Mouse (Mus musculus) adrenal gland, adult 8-10 months (tissue): ENCODE data around the gene G3bp1. TPM values are rescaled to one million over a fixed set of nuclear protein-coding genes. Genes with fewer than 3 reads are reported as not detected.
A peak's percentile ranks its signal among the peaks of the same experiment; 100 is the strongest.

Source experiments
- DNase-seq: peaks from one replicate; pipeline ENCODE4 v3.0.0; 2022
- total RNA-seq, 4 experiments: library from RNA; stranded (reverse); gene quantifications; 2 replicates each; pipeline ENCODE4 v1.2.4; 2022

The G3bp1 gene
- total RNA-seq, 4 experiments from 2014 or later: 49.8 to 58.6 (median 57.0) TPM

DNA sequence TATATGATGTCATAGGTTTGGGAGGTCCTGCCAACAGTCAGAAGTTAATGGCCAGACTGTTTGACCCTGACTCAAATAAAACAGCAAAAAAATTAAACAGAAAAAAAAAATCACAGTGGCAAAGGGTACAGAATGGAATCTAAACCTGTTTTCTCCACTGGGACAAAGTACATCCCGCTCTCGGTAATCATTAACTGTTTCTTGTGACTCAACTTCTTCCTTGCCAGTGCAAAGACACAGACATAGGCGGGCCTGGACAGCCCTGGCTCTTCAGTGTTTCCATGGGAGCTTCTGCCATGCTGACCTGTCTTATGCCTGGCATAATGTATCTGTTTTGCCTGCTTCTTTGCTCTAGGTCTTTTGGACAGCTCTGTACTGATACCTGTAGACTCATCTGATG is 4.3 kb upstream of the G3bp1 start:
- no peak for DNase-seq

- DNase-seq: no peak
Observed at GRCm38 (mm10) chr11:55468012-55468411, 1.5 kb upstream of the G3bp1 start.

DNA sequence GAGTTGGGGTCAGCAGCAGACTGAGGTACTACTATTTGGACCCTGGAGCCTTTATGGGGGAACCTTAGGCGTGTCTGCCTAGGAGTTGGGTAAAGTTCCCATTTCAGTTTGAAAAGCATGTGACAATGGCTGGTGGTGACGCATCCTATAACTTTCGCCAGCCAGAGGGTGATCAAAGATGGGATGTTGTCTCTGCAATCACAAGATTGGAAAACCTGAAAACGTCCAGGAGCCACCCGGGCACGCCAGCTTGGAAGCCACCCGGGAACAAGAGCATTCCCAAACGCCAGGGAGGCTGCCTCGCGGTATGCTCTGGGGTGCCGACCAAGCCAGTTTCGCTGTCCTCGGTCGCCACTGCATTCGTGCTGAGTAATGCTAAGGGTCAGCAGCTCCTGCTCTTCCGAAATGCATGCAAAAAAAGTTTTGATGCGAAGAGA is 856 bp upstream of the G3bp1 start:
- no peak for DNase-seq

DNA sequence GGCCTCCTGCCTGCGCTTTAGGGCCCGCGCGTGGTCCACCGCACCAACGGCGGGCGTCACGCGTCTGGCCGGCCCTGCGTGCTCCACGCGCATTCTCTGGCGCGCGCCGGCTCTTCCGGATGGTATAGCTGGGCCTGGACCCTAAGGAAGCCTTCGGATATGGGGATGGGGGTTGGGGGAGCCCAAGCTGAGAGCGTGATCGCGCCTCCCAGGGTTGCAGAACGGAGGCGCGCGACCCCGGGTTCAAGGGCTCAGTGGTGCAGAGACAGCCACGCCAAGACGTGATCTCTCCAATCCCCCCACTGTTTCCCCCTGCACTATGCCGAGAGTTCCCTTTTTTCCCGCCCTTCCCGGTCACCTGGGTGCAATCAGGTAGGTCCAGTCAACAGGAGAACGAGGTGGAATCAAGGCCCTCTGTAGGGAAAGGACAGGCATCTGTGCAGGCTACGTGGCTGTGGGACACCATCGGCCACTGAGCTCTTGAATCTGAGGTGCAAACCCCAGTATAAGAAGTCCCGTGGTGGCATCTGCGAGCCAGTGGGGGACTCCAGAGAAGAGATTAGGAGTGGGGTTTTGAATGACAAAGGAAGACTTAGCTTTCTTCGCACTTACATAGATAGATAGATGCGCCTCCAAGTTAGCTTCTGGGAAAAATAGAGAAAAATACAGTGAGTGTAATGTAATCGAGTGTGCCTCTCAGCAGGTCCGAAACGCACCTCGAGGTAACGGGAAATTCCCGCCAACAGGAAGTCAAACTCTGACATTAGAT is 622 bp downstream of the G3bp1 start:
- no peak for DNase-seq

GRCm38 (mm10) chr11:55470761-55471160 is 1.3 kb downstream of the G3bp1 start:
- DNase-seq: no peak

DNA sequence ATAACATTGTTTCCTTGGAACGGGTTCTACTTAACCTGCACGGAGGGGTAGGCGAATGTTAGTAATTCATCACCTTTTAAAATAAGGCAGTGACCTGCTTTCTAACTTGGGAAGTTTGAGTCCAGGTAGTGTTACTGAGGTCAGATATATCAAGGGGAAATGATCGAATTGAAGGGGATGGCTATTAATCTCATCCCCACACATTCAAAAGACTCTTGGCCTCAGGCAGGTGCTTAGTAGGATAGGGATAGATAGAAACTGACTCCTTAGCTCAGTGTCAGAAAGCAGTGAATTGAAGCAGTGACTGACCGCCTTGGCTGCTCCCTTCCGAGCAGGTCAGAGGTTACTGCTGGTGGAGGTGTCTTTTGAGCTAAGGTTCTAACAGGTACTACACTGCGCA is 2.0 kb downstream of the G3bp1 start:
- no peak for DNase-seq

GRCm38 (mm10) chr11:55473219-55473618 is 3.7 kb downstream of the G3bp1 start:
- no peak for DNase-seq

DNA sequence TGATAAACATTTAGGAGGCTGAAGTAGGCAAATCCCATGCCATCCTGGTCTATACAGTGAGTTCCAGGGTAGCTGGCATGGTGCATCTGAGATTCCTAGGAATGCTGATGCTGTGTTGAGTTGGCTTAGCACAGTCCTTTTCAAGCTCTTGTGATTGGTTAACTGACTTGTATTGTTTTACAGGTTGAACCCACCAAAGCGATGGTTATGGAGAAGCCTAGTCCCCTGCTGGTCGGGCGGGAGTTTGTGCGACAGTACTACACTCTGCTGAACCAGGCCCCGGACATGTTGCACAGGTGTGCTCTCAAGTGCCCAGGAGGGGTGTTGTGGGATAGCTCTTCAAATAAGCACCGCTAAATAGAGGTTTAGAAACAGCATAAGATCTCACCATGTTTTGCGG is 16.0 kb downstream of the G3bp1 start:
- DNase-seq: no peak

DNA sequence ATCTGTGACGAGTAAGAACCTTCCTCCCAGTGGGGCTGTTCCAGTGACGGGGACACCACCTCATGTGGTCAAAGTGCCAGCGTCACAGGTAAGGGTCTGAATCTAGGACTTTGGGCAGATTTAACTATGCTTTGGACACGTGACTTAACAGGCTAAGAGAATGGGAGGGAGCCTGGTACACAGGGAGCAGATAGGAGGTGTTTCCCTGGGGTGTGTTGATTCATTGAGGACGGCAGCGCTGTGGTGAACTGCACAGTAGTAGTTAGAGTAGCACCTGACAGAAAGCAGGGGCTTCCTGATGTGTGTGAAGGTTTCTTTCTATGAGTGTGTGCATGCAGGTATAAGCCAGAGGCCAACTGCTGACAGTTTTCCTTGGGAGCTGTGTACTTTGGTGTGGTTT is 26.7 kb downstream of the G3bp1 start:
- DNase-seq: no peak

- DNase-seq: peak; percentile 33
Observed at GRCm38 (mm10) chr11:55497885-55498284, 28.4 kb downstream of the G3bp1 start.

- no peak for DNase-seq
Observed at GRCm38 (mm10) chr11:55501955-55502531, 32.6 kb downstream of the G3bp1 start.

DNA sequence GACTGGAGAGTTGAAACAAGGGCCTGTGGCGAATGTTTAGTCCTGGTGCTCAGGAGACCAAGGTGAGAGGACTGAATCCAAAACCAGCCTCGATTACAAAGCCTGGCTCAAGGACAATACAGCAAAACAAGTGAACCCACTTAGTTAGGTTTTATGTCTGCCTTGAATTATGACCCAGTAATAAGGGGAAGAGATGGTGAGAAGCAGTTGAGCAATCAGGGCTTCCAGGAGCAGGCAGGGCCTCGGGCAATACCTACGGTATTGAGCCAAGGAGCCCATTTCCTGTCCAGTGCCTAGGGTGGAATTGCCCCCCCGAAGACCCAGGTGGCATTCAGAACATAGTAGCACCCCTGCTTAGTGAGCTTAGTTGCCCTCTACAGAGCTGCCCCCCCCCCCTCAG is 33.4 kb downstream of the G3bp1 start:
- DNase-seq: no peak

DNA sequence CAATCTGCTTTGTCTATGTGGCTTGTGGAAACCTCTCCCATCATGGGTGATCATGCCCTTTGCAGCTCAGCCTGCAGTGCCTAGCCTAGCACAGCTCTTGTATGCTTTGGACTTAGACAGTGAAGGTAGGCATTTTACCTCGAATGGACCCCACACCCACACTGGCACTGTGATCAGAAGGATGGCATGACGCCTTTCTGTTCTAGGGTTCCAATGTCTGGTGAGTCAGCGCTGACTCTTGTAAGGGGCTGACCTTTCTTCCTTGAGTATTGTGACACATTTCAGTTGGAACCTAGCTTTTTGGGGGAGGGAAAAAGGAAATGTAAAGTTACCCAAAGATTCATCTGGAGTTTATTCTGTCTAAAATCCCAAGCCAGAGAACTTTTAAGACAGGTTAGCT is 36.0 kb downstream of the G3bp1 start:
- peak; percentile 25 for DNase-seq

DNA sequence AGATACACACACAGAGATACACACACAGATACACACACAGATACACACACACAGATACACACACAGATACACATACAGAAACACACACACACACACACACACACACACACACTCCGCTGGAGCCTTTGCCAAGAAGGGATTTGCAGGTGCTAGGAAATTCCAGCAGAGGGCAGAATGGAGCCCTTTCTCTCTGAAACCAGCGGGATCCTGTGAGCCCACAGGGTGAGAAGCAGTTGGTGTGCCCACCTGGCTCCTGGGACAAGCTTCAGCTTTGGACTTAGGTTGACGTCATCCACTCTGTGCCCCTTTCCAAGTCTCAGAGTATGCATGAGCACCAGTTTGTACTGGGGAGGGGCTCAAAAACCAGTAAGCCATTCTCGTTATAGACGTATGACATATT is 41.9 kb downstream of the G3bp1 start:
- DNase-seq: no peak

DNA sequence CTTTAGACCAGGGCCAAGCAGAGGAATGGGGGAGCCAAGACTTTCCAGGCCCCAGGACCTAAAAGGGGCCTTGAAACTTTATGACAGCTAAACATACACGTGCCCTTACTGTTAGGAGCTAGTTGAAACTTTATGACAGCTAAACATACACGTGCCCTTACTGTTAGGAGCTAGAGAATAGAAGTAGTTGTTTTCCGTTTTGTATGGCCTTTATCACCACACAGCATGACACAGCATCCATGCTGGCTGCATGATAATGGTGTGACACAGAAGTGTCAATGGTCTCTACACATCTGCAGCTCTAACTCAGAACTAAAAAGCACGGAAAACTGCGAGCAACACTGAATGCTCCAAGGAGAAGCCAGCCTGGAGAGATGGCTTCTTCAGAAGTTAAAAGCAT is 48.2 kb downstream of the G3bp1 start:
- no peak for DNase-seq

- peak; percentile 37 for DNase-seq
Observed at GRCm38 (mm10) chr11:55518806-55519674, 49.6 kb downstream of the G3bp1 start.

GRCm38 (mm10) chr11:55530741-55531140 is 61.3 kb downstream of the G3bp1 start:
- DNase-seq: no peak

GRCm38 (mm10) chr11:55533378-55533777 is 63.9 kb downstream of the G3bp1 start:
- no peak for DNase-seq

GRCm38 (mm10) chr11:55534766-55535165 is 65.3 kb downstream of the G3bp1 start:
- no peak for DNase-seq

DNA sequence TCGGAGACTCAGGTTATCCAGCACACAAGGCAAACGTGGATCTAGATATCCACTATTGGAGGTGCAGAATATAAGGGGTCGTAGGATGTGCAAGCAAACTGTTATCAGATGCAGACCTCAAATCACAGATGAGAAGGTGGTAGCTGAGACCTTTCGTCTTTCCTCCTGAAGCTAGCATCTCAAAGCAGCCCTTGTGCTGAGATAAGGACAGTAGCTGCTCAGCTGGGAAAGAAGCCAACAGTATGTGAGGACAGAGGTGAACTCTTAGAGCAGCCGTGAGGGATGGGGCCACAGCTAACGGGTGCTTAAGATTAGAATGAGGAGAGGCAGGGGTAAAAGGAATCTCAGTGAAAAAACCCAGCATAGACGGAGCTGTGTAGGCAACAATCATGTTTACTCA is 72.6 kb downstream of the G3bp1 start:
- no peak for DNase-seq

DNA sequence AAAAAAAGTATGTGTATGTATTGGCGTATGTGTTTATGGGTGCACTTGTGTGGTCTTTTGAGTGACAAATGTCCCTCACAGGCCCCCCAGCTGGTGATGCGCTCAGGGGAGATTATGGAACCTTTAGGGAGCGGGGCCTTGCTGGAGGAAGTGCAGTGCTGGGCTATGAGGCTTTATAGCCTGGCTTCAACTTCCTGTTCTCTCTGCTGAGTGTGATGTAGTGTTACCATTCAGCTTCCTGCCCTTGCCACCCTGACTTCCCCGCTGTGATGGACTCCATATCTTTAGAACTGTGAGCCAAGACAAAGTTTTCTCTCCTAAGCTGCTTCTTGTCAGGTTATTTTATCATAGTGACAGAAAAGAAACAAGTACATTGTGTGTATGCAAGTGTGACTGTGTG is 73.2 kb downstream of the G3bp1 start:
- DNase-seq: no peak

GRCm38 (mm10) chr11:55545690-55546089 is 76.2 kb downstream of the G3bp1 start:
- no peak for DNase-seq
